Comparison of ENCODE assay signal across 7 mouse cellular contexts in the genomic region with DNA sequence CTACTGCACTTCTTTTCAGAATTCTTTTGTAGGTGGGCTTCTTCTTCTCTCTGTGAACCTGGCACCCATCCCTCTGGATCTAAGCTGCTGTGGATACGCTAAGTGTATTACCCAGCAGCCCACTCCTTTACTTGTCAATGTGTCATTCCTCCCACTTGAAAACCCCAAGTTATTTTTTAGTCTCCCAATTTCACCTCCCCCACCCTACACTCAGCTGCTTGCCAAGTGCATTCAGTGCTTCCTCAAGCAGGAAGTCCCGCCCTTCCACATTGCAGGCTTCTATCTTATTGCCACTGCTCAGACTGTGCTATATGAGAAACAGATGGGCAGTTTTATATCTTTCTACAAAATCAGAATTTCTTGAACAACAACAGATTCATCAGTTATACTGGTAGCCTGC. TPM values are rescaled to one million over a fixed set of nuclear protein-coding genes. Genes with fewer than 3 reads are reported as not detected.
DNase-seq lines count a peak whose midpoint lies in the region; ATAC-seq and TF ChIP-seq lines count a peak whose summit lies in the region.

No protein-coding gene starts in this region.

- DNase-seq in limb, embryonic 10.5 days (ENCODE audit: low spot score), result no peak
- peak; percentile 16 to 56 for DNase-seq in frontal cortex, adult 2 months (ENCODE audit: extremely low spot score in 1 of 2, low spot score in 1 of 2)
- peak; percentile 33 to 42 for DNase-seq in layer of hippocampus, adult 2 months (ENCODE audit: low spot score in 2 of 2)
- peak; percentile 17 for DNase-seq in right cerebral cortex, postnatal 14 days
- no peak for DNase-seq in cerebellum, postnatal 10 days
- no peak for DNase-seq in adrenal gland, postnatal 25 days

- H3K36me3 ChIP-seq in limb, embryonic 12.5 days, result no peaks in the 10 kb centered on the region
- no peaks in the 10 kb centered on the region for H3K36me3 ChIP-seq in limb, embryonic 10.5 days

- H3K4me3 ChIP-seq in limb, embryonic 12.5 days (replicated peaks), result no peak overlapping the region
- H3K4me3 ChIP-seq in limb, embryonic 10.5 days, result no peak overlapping the region
- H3K4me3 ChIP-seq in layer of hippocampus, adult 2 months, result no peak overlapping the region

- H3K9me3 ChIP-seq in limb, embryonic 12.5 days, result no peaks in the 10 kb centered on the region
- H3K9me3 ChIP-seq in limb, embryonic 10.5 days (replicated peaks), result no peaks in the 10 kb centered on the region

- WGBS in limb, embryonic 12.5 days, result 66% methylated on average over 2 of the region's 2 CpGs
- 86% methylated on average over 2 of the region's 2 CpGs for WGBS in limb, embryonic 10.5 days

- no peak overlapping the region for H3K4me2 ChIP-seq in limb, embryonic 12.5 days

- peak; percentile 67; the same call in 1 of the 2 replicates for ATAC-seq in limb, embryonic 12.5 days (ENCODE audit: insufficient number of reproducible peaks, insufficient read depth, low FRiP score, low TSS enrichment, low read depth)

- H3K27me3 ChIP-seq in limb, embryonic 12.5 days, result peaks cover 41% of the 10 kb centered on the region
- peaks cover 99% of the 10 kb centered on the region for H3K27me3 ChIP-seq in limb, embryonic 10.5 days (ENCODE audit: low read depth, poor library complexity, severe bottlenecking)

- peaks cover 22% of the 10 kb centered on the region for H3K4me1 ChIP-seq in limb, embryonic 12.5 days (replicated peaks)
- peaks cover 10% of the 10 kb centered on the region for H3K4me1 ChIP-seq in limb, embryonic 10.5 days

- no peak for TF ChIP-seq CTCF in layer of hippocampus, adult 2 months (conservative IDR thresholded peaks at IDR 0.05)

- no peak overlapping the region for H3K9ac ChIP-seq in limb, embryonic 12.5 days (replicated peaks)

- H3K27ac ChIP-seq in limb, embryonic 12.5 days, result no peak overlapping the region; the same call in 1 of the 2 replicates
- no peak overlapping the region for H3K27ac ChIP-seq in limb, embryonic 10.5 days
- no peak overlapping the region for H3K27ac ChIP-seq in layer of hippocampus, adult 2 months

RNA-seq across cellular contexts. Expression of a gene that starts 22.8 kb away (rescaled TPM):
- polyA plus RNA-seq in limb, embryonic 12.5 days (2016; fragmentation: Nextera tagmentation; extraction: Ambion mirVana), result 15.2 and 15.6 TPM in 2 replicates
- polyA plus RNA-seq in limb, embryonic 10.5 days (2016; fragmentation: Nextera tagmentation; extraction: Ambion mirVana), result 11.4 and 12.0 TPM in 2 replicates
- 17.4 and 18.3 TPM in 2 replicates for polyA plus RNA-seq in frontal cortex, adult 2 months (2012; rRNA removed)
- total RNA-seq in layer of hippocampus, adult 2 months (2021), result 10 to 100 TPM in 1 of 2 experiments, 1 to 10 TPM in 1; 8.5 to 13.1 TPM
- total RNA-seq in adrenal gland, postnatal 25 days (2021), result 10.4 and 14.7 TPM in 2 replicates

RNA-seq across cellular contexts. Expression of a gene that starts 23.0 kb away (rescaled TPM):
- 40.2 and 40.4 TPM in 2 replicates for polyA plus RNA-seq in limb, embryonic 12.5 days (2016; fragmentation: Nextera tagmentation; extraction: Ambion mirVana)
- 48.4 and 51.5 TPM in 2 replicates for polyA plus RNA-seq in limb, embryonic 10.5 days (2016; fragmentation: Nextera tagmentation; extraction: Ambion mirVana)
- 15.5 and 17.8 TPM in 2 replicates for polyA plus RNA-seq in frontal cortex, adult 2 months (2012; rRNA removed)
- total RNA-seq in layer of hippocampus, adult 2 months (2021), result 10 to 100 TPM; 19.5 to 22.3 TPM
- 27.4 and 33.5 TPM in 2 replicates for total RNA-seq in adrenal gland, postnatal 25 days (2021)

Comparison
In these comparisons a context has a peak if more than half of its experiments do, and no peak if none do; other contexts are left out.
1. DNase-seq: peak in frontal cortex, adult 2 months (2 of 2), layer of hippocampus, adult 2 months (2 of 2) and right cerebral cortex, postnatal 14 days (single experiment); none in limb, embryonic 10.5 days (single experiment), cerebellum, postnatal 10 days (0 of 2) and adrenal gland, postnatal 25 days (single experiment).